Mouse (Mus musculus) megakaryocyte, embryonic 14.5 days (primary cell): Measurements from ENCODE around the gene Gm28845.

Experiments
- FLI1 ChIP-seq: IDR thresholded peaks from 2 replicates; pipeline ENCODE4 v1.6.1; 2012; ENCODE audit warnings: low read length, inconsistent platforms, mixed read lengths
- GATA1 ChIP-seq: IDR thresholded peaks from 3 replicates; pipeline ENCODE4 v1.6.1; 2012; ENCODE audit warnings: mixed read lengths, low read length, inconsistent platforms, borderline replicate concordance

DNA sequence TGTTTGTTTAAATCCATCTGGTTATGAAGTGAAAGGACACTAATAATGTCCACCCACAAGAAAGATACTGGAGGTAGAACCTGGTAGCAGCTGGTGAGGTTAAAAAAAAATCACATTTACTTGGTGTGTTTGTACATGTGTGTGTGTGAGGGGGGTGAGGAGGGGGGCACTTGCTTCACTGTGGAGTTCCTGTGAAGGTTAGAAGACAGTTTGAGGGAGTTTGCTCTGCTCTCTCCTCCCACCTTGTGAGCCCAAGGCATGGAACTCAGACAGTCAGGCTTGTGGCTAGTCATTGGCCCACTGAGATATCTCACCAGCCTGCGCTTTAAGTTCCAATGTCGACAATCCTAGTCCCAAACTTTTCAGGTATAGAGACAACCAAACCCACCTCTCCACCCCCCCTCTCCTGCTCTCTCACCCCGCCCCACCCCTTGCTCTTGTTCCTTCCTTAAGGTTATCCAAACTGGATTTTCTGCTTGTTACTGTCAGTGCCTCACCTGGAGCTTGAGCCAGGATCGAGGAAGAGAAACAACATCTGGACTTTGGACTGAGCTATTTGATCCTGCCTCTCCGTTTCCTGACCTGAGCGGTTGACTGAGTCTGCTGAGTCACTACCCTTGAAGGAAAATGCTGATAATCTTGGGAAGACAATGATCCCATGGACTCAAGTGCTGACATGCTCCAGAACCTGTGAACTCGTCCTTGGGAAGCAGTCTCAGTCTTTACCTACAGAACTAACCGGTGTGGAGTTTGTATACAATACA is 1.0 kb downstream of the Gm28845 start:
- no peak for TF ChIP-seq FLI1
- TF ChIP-seq GATA1 = no peak
